Mouse (Mus musculus) layer of hippocampus, adult 8-10 months (tissue): ENCODE results near the gene Spock1. TPM values are rescaled to one million over a fixed set of nuclear protein-coding genes. Genes with fewer than 3 reads are reported as not detected.

Experiments used
- total RNA-seq, 4 experiments: library from RNA; stranded (reverse); gene quantifications; 2 replicates each; pipeline ENCODE4 v1.2.4; 2022

Spock1 gene
- total RNA-seq, 4 experiments from 2014 or later = 180 to 224 (median 201) TPM

Other genes with a start within 250 kb of the Spock1 start
- 10 to 100 TPM; 33.8 to 50.3 (median 42.2) TPM for gene Klhl3, start 205.3 kb upstream of the Spock1 start, total RNA-seq
- 100 to 1,000 TPM in 2 of 4 experiments, 10 to 100 TPM in 2; 91.1 to 119 (median 106) TPM for gene Hnrnpa0, start 220.2 kb upstream of the Spock1 start, total RNA-seq
- 10 to 100 TPM; 29.5 to 39.2 (median 33.4) TPM for gene Idnk, start 249.3 kb upstream of the Spock1 start, total RNA-seq